Mouse (Mus musculus): ENCODE data around the gene Sppl2b.

- TF ChIP-seq CTCF (IDR thresholded peaks at IDR 0.05; ENCODE audit: insufficient read depth, low read depth, low read length) (no peak), POLR2A (IDR thresholded peaks at IDR 0.05; ENCODE audit: insufficient read depth, low read depth, low read length) (no peak)
These were observed 6.5 kb upstream of the Sppl2b start for GRCm38 (mm10) chr10:80848571-80848970.

Data from olfactory bulb, adult 2 months (tissue).